Mouse (Mus musculus) heart, adult 2 months (tissue): ENCODE results near the gene Actl10. TPM values are rescaled to one million over a fixed set of nuclear protein-coding genes. Genes with fewer than 3 reads are reported as not detected.

Source experiments
- DNase-seq, 2 experiments: peaks; one replicate each; pipeline ENCODE4 v3.0.0; 2021
- H3K27ac ChIP-seq: fragments of 200-600 bp; 2 replicates; pipeline ENCODE4 v1.8.1; 2022
- H3K27me3 ChIP-seq: fragments of 200-500 bp; 2 replicates; pipeline ENCODE4 v1.6.1; 2012; ENCODE audit warnings: mild to moderate bottlenecking, low read length, inconsistent platforms, mixed read lengths; ENCODE audit not compliant: control insufficient read depth, insufficient read depth
- H3K36me3 ChIP-seq: fragments of 200-500 bp; 2 replicates; pipeline ENCODE4 v1.6.1; 2012; ENCODE audit warnings: low read length, inconsistent platforms; ENCODE audit not compliant: control insufficient read depth, insufficient read depth
- H3K4me1 ChIP-seq: fragments of 200-500 bp; 2 replicates; pipeline ENCODE4 v1.6.1; 2011; ENCODE audit warnings: low read length; ENCODE audit not compliant: control insufficient read depth, insufficient read depth
- H3K4me3 ChIP-seq: fragments of 200-600 bp; 2 replicates; pipeline ENCODE4 v1.8.1; 2022
- H3K79me2 ChIP-seq: fragments of 200-500 bp; replicated peaks from 2 replicates; pipeline ENCODE4 v1.6.1; 2012; ENCODE audit warnings: mild to moderate bottlenecking, inconsistent platforms, low read length, moderate library complexity, mixed read lengths; ENCODE audit not compliant: control insufficient read depth, insufficient read depth
- H3K9ac ChIP-seq: fragments of 200-500 bp; 2 replicates; pipeline ENCODE4 v1.6.1; 2012; ENCODE audit warnings: low read depth, mild to moderate bottlenecking, control low read depth, inconsistent platforms, low read length, mixed read lengths
- CTCF ChIP-seq: fragments of 200-600 bp; IDR thresholded peaks from 2 replicates; pipeline ENCODE4 v1.8.1; 2022; ENCODE audit warnings: antibody characterized with exemption, mild to moderate bottlenecking, moderate library complexity
- EP300 ChIP-seq: fragments of 200-500 bp; IDR thresholded peaks from 2 replicates; pipeline ENCODE4 v1.6.1; 2011; ENCODE audit warnings: low read depth, low read length, control low read depth; ENCODE audit not compliant: insufficient read depth
- POLR2A ChIP-seq: fragments of 200-500 bp; IDR thresholded peaks from 2 replicates; pipeline ENCODE4 v1.6.1; 2011; ENCODE audit warnings: mild to moderate bottlenecking, low read depth, low read length, control low read depth; ENCODE audit not compliant: insufficient read depth
- WGBS: fragments of 180-500 bp; shearing (Covaris S2); methylation state at CpG from one replicate; pipeline ENCODE4 v1.1.7; 2018; 5-methylcytosine and 5-hydroxymethylcytosine counted together
- intact Hi-C: fragments of 180-260 bp; cut with DNase I; formaldehyde crosslinking; loops from one replicate; pipeline ENCODE4 v1.15.1; 2025
- polyA plus RNA-seq: library from polyadenylated mRNA; depleted of rRNA; stranded (reverse); fragments of >200 nt; gene quantifications from 2 replicates; pipeline ENCODE4 v1.2.3, GENCODE M21; 2012
- total RNA-seq, 2 experiments: library from RNA; stranded (reverse); gene quantifications; 2 replicates each; pipeline ENCODE4 v1.2.3; 2021

Gene Actl10
- total and polyA plus RNA-seq, 3 experiments = not detected

DNA sequence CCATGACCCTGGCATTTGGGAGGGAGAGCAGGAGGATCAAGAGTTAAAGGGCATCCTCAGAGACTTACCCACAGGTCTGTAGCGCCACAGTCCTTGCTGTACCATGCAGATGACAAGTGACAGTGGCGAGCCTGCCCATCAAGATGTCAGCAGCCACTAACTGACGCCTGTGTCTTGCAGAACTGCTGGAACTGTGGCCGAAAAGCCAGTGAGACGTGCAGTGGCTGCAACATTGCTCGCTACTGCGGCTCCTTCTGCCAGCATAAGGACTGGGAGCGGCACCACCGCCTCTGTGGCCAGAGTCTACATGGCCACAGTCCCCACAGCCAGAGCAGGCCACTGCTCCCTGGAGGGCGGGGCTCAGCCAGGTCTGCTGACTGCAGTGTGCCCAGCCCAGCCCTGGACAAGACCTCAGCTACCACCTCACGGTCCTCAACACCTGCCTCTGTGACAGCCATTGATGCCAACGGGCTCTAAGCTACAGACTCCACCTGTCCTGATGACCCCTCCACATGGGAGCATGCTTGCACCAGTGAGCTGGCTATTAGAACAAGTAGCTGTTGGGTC lies 16.8 kb upstream of the Actl10 start:
- no peak for DNase-seq
- Histone ChIP-seq H3K27me3 (no peaks in the 10 kb centered on the region), H3K4me1 (peaks cover 2% of the 10 kb centered on the region; the same call in 1 of the 2 replicates), H3K79me2 (no peaks in the 10 kb centered on the region), H3K4me3 (no peak overlapping the region), H3K36me3 (no peaks in the 10 kb centered on the region), H3K27ac (no peak overlapping the region), H3K9ac (no peak overlapping the region)
- intact Hi-C loops = no loop called here
- TF ChIP-seq CTCF (no peak), EP300 (no peak), POLR2A (no peak)
- 78% methylated on average over 12 of the region's 12 CpGs for WGBS

DNA sequence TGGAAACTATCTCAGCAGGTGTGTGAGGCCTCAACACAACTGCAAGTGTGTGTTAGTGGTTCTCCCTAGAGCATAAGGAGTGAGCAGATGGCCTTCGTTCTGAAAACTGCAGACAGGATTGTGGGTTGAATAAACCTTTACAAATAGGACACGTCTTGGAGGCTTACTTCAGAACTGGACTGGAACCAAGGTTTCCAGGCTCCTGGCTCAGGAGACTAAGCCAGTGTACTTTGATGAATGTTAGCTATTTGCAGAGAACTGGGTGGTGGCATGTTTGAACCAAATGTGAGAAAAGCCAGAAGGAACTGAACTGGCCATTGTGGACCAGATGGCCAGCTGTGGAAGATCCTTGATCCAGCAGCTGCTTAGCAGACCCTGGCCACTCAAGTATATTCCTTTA lies 13.3 kb upstream of the Actl10 start:
- no peak overlapping the region for H3K9ac ChIP-seq
- H3K4me1 ChIP-seq = peaks cover 2% of the 10 kb centered on the region; the same call in 1 of the 2 replicates
- no peaks in the 10 kb centered on the region for H3K27me3 ChIP-seq
- WGBS = 41% methylated on average over 2 of the region's 2 CpGs
- DNase-seq = peak in 1 of 2 experiments; percentile 44
- no peaks in the 10 kb centered on the region for H3K36me3 ChIP-seq
- no peak overlapping the region for H3K4me3 ChIP-seq
- H3K79me2 ChIP-seq = no peaks in the 10 kb centered on the region
- no peak for TF ChIP-seq CTCF
- no peak for TF ChIP-seq EP300
- TF ChIP-seq POLR2A = no peak
- H3K27ac ChIP-seq = no peak overlapping the region
- intact Hi-C loops = no loop called here

DNA sequence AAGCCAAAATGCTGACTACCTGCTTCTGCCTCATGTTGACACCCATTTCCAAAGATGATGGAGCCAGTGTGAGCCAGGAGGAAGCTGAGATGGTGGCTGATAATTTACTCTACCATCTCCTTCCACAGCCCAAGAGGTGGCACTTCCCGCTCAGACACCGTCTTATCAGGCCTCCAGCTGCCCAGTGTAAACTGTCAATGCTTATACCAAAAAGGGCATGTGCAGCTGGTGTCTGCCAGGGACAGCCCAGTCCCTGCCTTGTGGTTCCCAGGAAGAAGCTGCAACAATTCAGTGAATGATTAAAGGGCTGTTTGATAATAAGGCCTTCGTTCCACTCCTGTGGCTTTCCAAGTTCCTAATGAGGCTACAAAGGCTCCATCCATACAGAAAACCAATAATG lies 12.9 kb upstream of the Actl10 start:
- intact Hi-C loops = loop anchor here (1.0 kb wide), 1 partner anchor 121 kb away; no protein-coding TSS in a partner anchor
- H3K9ac ChIP-seq = no peak overlapping the region
- TF ChIP-seq CTCF (no peak), POLR2A (no peak), EP300 (no peak)
- DNase-seq = no peak
- H3K79me2 ChIP-seq = no peaks in the 10 kb centered on the region
- H3K36me3 ChIP-seq = no peaks in the 10 kb centered on the region
- no peaks in the 10 kb centered on the region for H3K27me3 ChIP-seq
- H3K4me3 ChIP-seq = no peak overlapping the region
- no peak overlapping the region for H3K27ac ChIP-seq
- H3K4me1 ChIP-seq = peaks cover 2% of the 10 kb centered on the region; the same call in 1 of the 2 replicates
- WGBS = 40% methylated on average over 3 of the region's 3 CpGs

DNA sequence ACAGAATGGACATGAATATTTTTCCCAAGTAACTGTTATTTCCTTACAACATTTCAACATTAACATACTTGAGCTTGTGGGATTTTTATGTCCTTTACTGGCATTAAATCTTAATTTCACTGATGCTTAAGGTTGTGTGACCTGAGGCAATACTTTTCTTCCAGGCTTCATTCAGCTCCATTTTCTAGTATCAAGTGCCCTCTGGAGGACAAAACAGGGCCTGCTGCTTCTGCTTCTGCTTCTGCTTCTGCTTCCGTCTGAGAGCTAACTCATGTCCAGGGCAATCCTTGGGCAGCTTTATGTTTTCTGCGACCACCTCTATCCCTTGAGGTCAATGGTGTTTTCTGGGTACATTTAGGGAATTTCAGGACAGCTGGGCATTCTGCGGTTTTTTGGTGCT lies 11.9 kb upstream of the Actl10 start:
- DNase-seq = no peak
- intact Hi-C loops = loop anchor here (1.0 kb wide), 1 partner anchor 122 kb away; no protein-coding TSS in a partner anchor
- H3K27me3 ChIP-seq = no peaks in the 10 kb centered on the region
- 74% methylated on average over 3 of the region's 3 CpGs for WGBS
- peaks cover 3% of the 10 kb centered on the region; the same call in 1 of the 2 replicates for H3K4me1 ChIP-seq
- H3K36me3 ChIP-seq = no peaks in the 10 kb centered on the region
- TF ChIP-seq POLR2A (no peak), CTCF (peak; percentile 75)
- H3K9ac ChIP-seq = no peak overlapping the region
- H3K27ac ChIP-seq = no peak overlapping the region
- H3K4me3 ChIP-seq = no peak overlapping the region
- H3K79me2 ChIP-seq = no peaks in the 10 kb centered on the region

DNA sequence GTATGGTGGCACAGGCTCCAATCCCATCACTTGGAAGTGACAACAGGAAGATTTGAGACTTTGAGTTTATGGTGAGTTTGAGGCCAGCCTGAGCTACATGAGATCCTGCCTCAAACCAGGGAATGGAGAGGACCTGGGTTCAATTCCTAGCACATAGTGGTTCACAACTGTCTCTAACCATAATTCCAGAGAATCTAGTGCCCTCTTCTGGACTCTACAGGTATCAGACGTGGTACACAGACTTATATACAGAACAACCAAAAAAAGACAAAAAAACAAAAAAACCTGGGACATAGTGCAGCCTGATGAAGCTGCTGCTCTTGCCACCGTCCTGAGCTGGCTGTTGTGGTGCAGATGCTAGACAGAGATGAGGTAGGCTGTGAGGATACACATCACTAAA lies 9.9 kb upstream of the Actl10 start:
- no peaks in the 10 kb centered on the region for H3K36me3 ChIP-seq

DNA sequence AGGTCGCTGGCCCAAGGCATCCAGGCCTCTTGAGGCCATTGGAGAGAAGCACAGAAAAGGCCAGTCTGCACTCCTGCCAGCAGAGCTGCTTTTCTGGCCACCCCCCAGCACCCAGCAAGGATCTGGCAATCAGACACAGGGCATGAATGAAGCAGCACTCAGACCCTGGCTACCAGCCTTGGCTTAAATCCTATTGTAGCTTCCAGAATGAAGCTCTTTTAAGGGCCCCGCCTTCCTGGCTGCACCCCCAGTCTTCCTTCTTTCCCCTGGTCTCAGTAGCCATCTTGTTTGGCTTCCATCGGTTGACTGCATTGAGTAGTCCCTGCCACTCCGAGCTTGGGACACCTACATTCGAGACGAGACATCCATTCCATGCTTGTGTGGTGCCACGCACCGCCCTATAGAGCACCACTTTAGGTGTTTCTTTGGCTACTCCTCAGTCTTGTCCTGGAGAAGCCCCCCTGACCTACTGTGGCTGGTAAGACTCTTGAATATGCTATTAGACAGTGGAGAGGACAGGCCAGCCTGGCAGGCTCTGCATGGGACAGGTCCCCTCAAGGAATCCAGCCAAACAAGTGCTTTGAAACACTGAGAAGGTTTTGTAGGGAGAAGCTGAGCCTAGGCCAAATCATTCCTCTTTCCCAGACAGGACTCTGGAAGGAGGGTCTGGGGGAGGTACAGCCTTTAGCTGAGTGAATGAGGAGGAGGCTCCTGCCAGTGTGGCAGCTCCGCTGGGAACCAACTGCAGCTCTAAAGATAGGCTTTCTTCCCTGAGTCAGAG lies 7.8 kb upstream of the Actl10 start:
- intact Hi-C loops = no loop called here
- H3K9ac ChIP-seq = no peak overlapping the region
- peak; percentile 66 to 85 for DNase-seq
- TF ChIP-seq POLR2A (no peak), CTCF (peak; percentile 26), EP300 (peak; percentile 59; the same call in 1 of the 2 replicates)
- H3K36me3 ChIP-seq = no peaks in the 10 kb centered on the region
- 70% methylated on average over 9 of the region's 9 CpGs for WGBS
- H3K27ac ChIP-seq = peak overlapping the region; percentile 26; the same call in 1 of the 2 replicates
- no peaks in the 10 kb centered on the region for H3K27me3 ChIP-seq
- no peak overlapping the region for H3K4me3 ChIP-seq
- no peaks in the 10 kb centered on the region for H3K79me2 ChIP-seq
- peaks cover 1% of the 10 kb centered on the region; the same call in 1 of the 2 replicates for H3K4me1 ChIP-seq

More for the DNA sequence above, 9.9 kb upstream of the Actl10 start:
- TF ChIP-seq CTCF (peak; percentile 38), POLR2A (no peak), EP300 (no peak)
- no peak overlapping the region for H3K9ac ChIP-seq
- no peak overlapping the region for H3K4me3 ChIP-seq
- peaks cover 3% of the 10 kb centered on the region; the same call in 1 of the 2 replicates for H3K4me1 ChIP-seq
- no peak overlapping the region for H3K27ac ChIP-seq
- H3K79me2 ChIP-seq = no peaks in the 10 kb centered on the region
- DNase-seq = no peak
- intact Hi-C loops = no loop called here
- H3K27me3 ChIP-seq = no peaks in the 10 kb centered on the region
- WGBS = 88% methylated on average over 2 of the region's 2 CpGs
